Mouse (Mus musculus) heart, postnatal 36 days (tissue): ENCODE results near the gene Tcf7l2. TPM values are rescaled to one million over a fixed set of nuclear protein-coding genes. Genes with fewer than 3 reads are reported as not detected.

Experiments
- DNase-seq, 2 experiments: peaks; one replicate each; pipeline ENCODE4 v3.0.0; 2021 to 2022
- intact Hi-C: fragments of 180-260 bp; cut with DNase I; formaldehyde crosslinking; loops from one replicate; pipeline ENCODE4 v1.15.1; 2025
- total RNA-seq, 2 experiments: library from RNA; stranded (reverse); gene quantifications; 2 replicates each; pipeline ENCODE4 v1.2.3; 2021

Tcf7l2 gene
- total RNA-seq, 2 experiments from 2014 or later = 11.9 to 17.9 TPM

DNA sequence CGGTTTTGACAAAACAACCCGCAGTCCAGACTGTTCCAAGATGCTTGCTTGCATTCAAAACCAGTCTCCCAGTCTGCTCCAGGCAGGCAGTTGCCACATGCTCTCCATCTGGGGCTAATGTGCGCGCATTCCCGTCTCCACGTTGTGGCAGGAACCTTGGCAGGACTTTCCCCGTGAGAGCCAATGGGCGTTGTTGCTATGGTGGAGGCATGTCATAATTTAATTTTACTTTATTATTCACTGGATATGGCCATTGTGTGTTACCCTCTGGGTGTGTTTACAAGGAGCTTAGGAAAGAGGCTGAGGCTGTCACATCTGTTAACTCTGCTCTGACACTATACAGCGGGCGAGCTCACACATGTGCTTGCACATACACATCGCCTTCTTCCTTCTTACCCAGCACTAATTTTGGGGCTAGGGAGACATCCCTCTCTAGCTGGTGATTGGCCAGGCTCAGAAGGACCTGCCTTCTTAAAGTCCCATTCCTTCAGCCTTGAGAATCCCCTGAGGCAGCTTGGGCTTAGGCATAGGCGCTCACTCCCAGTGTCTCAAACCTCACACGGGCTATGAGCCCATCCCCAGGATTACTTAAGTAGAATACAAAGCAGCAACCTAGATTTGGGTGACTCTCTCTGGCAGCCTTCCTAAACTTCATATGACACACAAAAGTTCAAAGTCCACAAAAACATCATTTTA is 139.2 kb downstream of the Tcf7l2 start:
- intact Hi-C loops = no loop called here
- DNase-seq = no peak

DNA sequence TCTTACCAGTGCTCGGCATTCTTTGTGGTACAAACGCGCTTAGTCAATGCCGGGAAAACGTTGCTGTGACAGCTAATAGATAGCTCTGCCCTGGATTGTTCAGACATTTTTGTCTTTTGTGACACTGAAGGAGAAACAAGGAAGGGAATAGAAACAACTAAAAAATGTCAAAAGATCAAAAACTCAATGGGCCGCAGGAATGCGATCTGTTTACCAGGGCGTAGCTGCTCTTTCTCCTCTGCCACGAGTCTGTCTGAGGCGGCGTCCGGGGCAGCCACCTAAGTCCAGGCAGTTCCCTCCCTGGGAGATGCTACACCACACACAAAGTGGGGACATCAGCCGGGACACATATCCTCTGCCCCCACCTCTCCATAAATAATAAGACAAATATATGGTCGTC is 144.9 kb downstream of the Tcf7l2 start:
- DNase-seq = no peak
- intact Hi-C loops = no loop called here

DNA sequence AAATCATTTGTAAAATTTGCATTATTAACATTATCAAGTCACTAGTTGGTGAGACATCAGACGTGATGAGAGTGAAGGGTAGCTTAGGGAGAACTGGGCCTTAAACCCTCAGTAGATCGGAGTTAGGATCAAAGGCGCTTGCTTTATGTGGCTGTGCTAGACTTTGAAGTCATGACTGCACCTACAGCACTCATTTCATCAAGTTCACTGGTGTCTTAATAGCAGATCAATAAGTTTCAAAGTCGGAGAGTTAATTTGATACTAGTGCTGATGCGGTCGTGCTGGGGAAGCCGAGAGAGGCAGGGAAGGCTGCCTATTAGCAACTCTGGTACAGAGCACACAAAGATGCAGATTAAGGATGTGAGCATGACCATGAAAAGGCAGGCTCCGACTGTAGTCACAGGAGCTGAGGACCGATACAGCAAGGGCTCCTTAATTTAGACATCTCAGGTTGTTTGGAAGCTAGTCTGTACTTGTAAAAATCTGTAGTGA is 150.1 kb downstream of the Tcf7l2 start:
- DNase-seq = no peak
- intact Hi-C loops = no loop called here

DNA sequence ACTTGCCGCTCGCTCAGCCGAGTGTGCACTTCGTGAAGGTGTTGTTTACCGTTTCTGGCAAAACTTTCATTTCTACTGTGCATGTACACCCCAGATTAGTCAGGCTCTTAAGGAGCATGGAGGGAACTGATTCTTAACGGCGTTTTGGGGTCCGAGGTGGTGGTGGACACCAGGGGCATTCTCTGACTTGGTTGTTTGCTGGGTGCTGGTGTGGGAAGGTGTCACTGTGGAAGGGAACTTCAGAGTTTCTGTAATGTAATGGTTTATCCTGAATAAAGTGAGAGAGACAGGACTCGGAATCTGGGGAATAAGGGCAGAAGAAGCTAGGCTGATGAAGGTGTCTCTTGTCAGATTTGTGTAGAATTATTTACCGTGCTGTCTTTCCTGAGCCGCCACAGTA is 151.9 kb downstream of the Tcf7l2 start:
- intact Hi-C loops = no loop called here

DNA sequence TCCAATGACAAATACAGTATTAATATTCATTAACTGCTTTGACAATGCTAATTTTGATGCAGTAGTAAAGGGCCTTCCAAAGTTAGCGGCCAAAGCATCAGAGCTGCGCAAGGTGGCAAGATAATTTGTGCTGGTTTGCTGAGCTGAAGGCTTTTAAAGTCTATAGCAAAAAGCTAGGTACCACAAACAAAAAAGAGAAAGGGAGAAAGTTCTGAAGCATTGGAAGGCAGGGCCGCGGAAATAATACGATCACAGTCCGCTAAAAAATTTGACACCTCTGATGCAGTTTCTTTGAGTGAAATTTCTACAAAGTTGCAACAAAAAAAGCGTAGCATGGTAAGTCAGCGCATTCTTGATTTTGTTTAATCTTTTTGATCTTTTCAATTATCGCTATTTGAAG is 152.8 kb downstream of the Tcf7l2 start:
- no peak for DNase-seq
- intact Hi-C loops = no loop called here

More for the DNA sequence above, 151.9 kb downstream of the Tcf7l2 start:
- DNase-seq = no peak

DNA sequence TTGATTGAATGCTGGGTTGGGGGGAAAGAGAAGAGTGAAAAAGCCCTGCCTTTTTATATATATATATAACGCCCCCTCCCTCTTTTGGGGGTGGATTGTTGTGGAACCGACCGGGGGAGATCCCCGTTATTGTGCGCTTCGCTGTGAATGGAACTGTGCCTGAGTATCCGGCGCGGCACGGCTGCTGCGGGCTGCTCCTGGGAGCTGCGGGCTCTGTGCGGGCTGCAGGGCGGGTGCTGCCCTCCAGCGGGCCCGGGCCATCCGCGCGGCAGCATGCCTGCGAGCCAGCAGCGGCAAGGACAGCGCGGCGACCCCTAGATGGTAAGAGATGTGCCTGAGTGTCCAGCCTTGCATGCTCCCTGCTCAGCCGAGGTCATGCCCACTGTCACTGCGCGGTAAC is 153.7 kb downstream of the Tcf7l2 start:
- DNase-seq = peak; percentile 58 to 69
- intact Hi-C loops = loop anchor here (5.0 kb wide), 2 partner anchors 358 to 483 kb away; no protein-coding TSS in a partner anchor

DNA sequence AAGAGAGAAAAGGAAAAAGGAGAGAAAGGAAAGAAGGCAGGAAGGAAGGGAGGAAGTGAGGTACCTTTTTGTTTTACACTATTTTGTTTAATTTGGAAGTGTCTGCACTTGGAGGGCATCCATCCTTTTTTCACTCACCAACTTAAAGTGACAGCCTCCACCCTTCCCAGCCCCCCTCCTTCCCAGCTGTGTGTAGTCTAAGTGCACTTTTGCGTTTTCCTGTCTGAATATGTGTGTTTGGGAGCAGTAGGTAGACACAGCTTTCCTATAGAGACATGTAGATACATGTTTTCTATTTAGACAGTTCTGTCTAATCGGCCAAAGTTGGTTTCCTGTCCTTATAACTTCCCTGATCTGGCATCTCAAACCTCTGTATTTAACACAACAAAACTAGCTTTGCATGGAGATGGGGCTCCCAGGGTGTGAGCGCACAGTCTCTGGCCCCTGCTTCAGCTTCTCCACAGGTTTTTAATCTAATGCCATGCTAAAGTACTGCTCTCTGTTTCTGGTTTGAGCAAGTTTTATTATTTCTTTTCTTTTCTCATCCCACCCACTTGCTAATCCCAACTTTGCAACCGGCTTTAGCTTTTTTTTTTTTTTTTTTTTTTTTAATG is 154.3 kb downstream of the Tcf7l2 start:
- DNase-seq = no peak
- intact Hi-C loops = loop anchor here (5.0 kb wide), 2 partner anchors 359 to 484 kb away; no protein-coding TSS in a partner anchor

DNA sequence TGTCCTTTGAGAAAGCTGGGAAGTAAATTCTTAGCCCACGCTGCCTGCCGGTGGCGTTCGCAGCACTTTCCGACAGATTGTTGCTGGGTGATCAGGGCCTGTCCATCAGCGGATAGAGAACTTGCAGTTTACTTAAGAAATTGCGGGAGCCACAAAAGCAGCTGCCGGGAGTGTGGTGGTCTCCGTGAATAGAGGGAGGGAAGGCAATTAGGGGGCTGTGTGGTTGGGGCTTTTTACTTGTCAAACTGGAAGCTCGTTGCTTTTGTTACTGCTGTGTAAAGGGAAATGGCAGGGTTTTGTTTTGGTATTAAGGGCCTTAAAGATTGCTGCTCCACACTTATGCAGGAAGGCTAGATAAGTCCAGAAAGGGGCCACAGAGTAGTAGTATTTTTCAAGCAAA is 155.0 kb downstream of the Tcf7l2 start:
- DNase-seq = no peak
- intact Hi-C loops = loop anchor here (5.0 kb wide), 2 partner anchors 359 to 484 kb away; no protein-coding TSS in a partner anchor

DNA sequence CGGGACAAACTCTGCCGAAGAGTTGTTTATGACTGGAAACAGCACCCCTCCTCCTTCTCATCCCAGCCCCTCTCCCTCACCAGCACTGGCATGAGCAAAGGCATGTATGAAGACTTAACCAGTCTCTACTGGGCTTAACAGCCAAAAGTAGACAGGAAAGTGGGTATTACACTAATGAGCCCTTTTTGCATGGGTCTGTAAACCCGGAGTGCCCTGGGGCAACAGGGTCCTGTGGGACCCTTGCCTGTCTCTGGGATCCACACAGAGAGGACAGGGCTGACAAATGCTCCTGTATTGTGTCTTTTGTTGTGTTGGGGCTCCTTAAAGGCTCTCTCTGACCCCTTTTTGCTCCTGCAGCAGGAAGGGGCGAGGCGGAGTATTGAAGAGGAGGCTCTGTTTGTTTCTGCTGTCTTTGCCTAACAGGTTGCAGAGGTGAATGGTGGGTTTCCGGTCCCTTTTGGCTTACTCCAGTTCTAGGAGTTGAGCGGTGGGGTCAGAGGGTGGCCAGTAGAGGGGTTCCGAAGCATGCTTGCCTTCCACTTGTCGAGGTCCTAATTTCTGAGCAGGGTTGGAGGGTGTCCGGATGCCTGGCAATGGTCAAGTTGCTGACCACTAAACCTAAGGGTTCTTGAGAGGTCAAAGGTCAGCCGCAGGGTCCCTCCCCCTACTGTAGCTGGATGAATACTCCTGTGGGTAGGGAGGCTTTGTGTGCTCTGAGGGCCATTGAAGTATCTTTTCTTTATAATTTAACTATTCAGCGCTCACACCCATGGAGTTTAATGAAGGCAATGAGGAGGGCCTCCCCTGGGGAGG is 161.2 kb downstream of the Tcf7l2 start:
- no peak for DNase-seq
- intact Hi-C loops = no loop called here

DNA sequence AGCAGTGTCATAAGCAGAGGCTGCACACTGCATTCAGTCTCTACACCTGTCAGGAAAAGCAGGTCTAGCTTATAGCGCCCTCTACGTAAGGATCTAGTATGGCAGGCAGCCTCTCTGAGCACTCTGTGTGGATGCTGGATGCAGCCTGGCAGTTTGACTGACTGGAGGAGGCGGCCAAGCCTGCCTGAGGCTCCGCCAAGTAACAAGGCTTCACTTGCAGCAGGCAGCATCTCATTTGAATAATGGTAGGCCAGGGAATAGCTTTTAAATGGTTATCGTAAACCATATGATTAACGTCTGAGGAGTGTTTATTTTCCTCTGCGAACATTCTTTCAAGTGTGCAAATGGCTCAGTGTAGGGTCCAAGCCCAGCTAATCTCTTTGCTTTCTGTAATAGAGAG is 167.4 kb downstream of the Tcf7l2 start:
- intact Hi-C loops = no loop called here
- peak in 1 of 2 experiments; percentile 24 for DNase-seq

DNA sequence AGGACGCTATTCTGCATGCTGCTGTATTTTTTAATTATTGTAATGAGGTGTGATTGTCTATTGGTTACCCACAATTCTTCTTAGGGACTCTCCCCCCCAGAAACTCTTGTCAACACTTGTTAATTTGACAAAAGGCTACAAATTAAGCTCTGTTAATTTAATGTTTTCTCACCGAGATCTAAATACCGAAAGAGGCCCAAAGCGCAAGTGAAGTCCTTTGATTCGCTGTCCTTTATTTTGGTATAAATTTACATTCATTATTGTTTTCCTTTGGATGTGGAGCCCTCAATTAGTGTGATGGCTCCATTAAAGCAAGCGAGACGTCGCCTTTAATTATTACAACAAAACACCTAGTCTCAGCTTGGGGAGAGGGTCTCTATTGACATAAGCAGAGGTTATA is 170.3 kb downstream of the Tcf7l2 start:
- DNase-seq = no peak
- intact Hi-C loops = no loop called here

DNA sequence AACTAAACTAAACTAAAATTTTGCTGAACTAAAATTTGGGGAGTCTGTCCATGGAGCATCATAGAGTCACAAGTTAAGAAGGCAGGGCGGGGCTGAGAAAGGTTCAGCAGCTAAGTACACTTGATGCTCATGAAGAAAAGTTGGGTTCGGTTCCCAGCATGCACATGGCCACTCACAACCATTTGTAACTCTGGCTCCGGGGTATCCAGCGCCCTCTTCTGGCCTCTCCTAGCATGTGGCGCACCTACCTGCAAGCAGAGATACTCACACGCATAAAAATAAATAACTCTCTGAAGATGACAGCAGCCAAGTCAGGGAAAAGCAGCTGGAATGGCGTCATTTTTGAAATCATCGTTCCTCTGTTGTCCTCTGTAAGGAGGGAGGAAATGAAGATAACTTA is 171.2 kb downstream of the Tcf7l2 start:
- DNase-seq = no peak
- intact Hi-C loops = no loop called here

DNA sequence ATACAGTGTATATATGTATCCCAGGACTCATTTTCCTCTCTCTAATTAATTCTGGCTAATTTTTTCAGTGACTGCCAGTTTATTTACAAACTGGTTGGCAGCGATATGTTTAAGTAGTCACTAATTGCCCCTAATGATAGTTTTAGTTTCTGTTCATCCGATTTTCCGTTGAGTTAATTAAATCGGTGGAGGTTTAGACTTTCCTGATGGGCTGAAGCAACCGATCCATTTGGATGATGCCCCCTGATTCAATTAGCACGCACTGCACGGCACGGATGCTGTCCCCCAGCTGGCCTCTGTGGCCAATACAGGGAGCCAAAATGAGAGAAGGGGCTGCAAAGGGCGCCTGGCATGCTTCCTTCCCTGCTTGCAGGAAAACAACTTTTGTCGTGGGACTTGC is 172.0 kb downstream of the Tcf7l2 start:
- no peak for DNase-seq
- intact Hi-C loops = no loop called here

DNA sequence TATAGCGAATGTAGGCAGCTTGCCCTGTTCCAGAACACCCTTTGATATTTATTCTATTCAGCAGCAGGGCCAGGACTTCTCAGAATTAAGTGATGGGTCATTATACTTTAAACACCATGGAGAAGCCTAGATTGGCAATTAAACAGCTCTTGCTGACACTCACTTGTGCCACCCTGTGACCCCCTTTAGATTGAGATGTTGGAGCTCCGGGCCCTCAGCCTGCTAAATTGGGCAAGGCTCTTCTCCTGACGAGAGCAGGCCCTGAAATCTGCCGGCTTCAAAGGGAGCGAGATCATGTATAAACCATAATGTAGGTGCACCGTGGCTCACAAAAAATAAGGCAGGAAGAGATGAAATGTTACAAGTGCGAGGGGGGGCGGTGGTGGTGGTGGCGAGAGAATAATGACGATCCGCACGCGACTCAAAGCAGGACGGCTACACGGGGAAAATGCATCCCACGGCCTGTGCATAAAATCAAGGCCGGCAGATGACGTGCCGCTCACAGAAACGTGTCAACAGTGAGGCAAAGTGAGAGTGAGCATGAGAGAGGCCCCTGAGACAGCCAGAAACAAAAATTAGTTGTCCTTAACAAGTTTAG is 173.1 kb downstream of the Tcf7l2 start:
- DNase-seq = no peak
- intact Hi-C loops = no loop called here

DNA sequence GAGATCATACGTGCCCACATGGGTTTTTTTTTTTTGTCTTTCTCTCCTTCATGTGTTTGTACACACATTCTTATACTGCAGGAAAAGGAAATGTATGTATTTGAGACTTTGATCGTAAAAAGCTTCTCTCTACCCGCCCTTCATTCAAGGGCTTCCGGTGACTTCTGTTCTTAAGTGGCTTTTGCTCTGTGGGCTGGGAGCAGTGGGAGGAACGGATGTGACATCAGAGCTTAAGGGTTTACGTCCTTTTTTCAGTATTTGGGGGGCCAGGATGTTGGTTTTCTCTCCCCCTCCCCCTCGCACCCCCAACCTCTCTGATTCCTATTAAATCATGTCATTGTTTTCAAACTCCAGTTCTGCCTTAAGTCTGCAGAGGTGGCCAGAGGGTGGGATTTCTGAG is 173.9 kb downstream of the Tcf7l2 start:
- DNase-seq = no peak
- intact Hi-C loops = no loop called here

DNA sequence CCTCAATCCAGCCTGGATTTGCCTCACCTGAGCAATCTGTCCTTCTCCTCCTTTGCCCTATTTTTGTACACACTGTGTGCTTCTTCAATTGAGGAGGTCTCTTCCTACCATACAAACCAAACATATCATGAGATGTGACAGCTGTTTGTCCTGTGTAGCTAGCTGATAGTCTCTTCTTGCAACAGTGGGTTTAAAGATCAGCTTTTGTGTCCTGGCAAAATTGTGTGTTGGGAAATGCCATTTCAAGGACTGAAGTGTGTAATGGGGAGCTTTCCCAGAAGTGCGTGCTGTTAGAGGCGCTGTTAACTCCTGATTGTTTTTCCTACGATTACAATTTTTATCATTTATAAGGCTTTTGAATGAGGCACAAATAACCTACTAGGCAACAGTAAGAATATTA is 174.6 kb downstream of the Tcf7l2 start:
- no peak for DNase-seq
- intact Hi-C loops = no loop called here

DNA sequence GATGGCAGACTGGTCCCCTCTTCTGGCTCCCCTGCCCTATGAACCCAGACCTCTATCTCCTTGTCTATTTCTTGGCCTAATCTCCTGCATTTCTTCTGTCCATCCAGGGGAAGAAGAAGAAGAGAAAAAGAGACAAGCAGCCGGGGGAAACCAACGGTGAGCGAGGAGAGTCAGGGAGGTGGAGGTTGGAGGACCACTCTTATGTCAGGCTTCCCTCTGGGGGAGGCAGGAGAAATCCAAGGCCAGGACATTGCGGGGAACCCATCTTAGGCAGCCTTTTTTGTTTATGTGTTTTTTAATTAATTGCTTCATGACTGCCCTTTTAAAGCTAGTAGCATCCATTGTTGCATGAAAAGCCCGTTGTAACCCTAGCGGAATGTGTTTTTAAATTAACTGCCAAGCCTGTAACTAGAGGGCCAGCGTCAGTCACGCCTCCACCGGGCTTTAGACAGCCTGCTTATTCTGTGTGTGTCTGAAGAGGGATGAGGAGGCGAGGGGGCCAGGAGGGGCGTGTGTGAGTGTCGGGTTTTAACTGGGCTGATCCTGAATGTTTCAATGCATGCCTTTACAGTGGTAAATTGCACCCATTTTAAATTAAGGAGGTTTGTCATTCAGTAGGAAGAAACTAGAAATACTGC is 182.3 kb downstream of the Tcf7l2 start:
- intact Hi-C loops = no loop called here
- DNase-seq = no peak

DNA sequence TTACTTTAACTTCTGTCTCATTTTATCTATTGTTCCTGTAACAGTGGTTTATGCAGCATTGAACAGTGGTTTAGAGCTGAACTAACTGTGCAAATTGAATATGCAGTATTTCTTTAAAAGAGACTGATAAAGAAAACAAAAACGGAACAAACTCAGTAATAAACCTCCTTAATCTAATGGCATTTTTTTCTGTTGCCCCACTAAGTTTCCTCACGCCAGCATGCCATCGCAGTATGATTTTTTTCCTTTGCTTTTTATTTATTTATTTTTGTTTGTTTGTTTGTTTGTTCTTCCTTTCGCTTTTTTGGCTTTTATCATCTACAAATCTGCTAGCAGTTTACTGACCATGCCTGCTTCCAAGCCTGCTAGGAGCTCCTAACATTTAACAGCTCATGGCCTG is 183.2 kb downstream of the Tcf7l2 start:
- intact Hi-C loops = no loop called here
- DNase-seq = no peak

DNA sequence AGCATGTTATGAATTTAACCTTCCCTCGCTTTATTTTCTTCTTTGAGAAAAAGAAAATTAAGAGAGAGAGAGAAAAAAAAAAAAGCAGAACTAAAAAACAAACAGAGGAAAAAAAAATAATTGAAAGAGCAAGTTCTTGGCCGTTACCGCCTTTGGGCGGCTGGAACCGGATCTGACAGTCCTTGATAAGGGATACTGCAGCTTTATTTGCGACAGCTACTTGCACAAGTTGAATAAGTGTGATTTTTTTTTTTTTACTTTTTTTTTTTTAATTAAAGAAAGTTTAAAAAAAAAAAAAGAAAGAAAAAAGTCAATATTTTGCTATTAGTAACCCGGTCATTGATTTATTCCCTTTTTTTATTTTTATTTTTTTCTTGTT is 183.8 kb downstream of the Tcf7l2 start:
- intact Hi-C loops = no loop called here
- DNase-seq = peak in 1 of 2 experiments; percentile 32

DNA sequence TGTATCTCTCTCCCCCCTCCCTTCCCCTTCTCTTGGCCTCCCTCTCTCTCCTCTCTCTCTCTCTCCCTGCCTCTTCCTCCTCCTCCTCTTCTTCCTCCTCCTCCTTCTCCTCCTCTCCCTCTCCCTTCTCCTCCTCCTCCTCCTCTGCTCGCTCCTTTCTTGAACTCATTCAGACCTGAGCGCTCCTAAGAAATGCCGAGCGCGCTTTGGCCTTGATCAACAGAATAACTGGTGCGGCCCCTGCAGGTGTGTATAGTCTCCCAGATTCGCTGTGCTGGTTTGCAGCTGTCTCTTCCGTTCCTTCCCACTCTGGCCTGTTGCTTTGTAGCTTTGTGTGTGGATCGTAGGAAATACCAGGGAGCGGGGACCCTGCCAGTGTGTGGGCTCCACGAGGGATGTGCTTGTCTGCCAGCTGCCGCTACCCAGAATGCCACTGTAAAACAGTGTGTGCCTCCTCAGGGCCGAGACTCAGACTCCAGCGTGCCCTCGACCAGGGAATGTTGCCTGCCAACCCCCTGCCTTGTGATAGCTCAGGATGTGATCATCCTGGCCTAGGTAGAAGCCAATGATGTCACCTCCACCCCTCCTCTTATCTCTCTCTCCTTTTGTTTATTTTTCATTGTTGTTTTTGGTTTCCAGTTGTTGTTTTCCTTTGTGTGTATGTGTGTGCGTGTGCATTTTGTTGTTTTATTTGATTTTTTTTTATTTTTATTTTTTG is 184.3 kb downstream of the Tcf7l2 start:
- no peak for DNase-seq
- intact Hi-C loops = no loop called here
